Mouse (Mus musculus): Measurements from ENCODE around the gene Dnajc24. TPM values are rescaled to one million over a fixed set of nuclear protein-coding genes. Genes with fewer than 3 reads are reported as not detected.

Dnajc24 gene
- total and polyA plus RNA-seq, 3 experiments: 28.7 to 30.3 TPM; not detected in 1

Other genes starting within 250 kb of the Dnajc24 start
- gene Elp4, start 99.0 kb downstream of the Dnajc24 start, total RNA-seq (2012; rRNA removed): 16.0 and 17.8 TPM in 2 replicates
- gene Elp4, start 99.0 kb downstream of the Dnajc24 start, polyA plus RNA-seq (2012; ENCODE audit: insufficient read depth in 1 of 2, insufficient read length in 2 of 2, low read depth in 1 of 2, low replicate concordance in 2 of 2, missing spikeins in 1 of 2): 10 to 100 TPM in 1 of 2 experiments, not detected in 1; 15.8 TPM
- gene Immp1l, start 98.9 kb downstream of the Dnajc24 start, total RNA-seq (2012; rRNA removed): 49.8 and 55.4 TPM in 2 replicates
- gene Immp1l, start 98.9 kb downstream of the Dnajc24 start, polyA plus RNA-seq (2012; ENCODE audit: insufficient read depth in 1 of 2, insufficient read length in 2 of 2, low read depth in 1 of 2, low replicate concordance in 2 of 2, missing spikeins in 1 of 2): 100 to 1,000 TPM in 1 of 2 experiments, 10 to 100 TPM in 1; 44.7 to 156 TPM